Mouse (Mus musculus): ENCODE results near the gene Vmn1r199.
"Not testable (repeated sequence)": the region's sequence is repeated elsewhere in the genome, so short reads cannot be mapped to it uniquely, and the experiment has no call there.

Vmn1r199 gene

DNA sequence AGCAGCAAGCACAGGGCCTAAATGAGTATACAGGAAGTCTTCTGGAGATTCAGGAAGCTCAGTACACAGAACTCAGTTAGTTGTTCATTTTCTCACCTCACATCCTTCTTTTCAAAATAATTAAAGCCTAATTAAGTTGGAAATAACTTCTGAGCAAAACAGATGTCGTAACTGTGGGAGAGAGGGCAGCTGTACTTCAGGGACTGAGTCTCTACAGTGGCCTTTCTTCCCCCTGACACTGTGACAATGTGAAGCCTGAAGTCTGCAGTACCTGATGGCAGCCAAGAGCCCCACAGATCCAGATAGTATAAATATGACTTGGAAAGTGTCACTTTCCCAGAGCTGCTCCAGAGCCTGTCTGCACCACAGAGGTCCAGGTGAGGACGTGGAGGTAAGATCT lies at the start of gene Vmn1r199:
Vmn1r199 (plus strand) TSS at position 301 of the 400 bp plus-strand sequence.
- no peak for DNase-seq

DNA sequence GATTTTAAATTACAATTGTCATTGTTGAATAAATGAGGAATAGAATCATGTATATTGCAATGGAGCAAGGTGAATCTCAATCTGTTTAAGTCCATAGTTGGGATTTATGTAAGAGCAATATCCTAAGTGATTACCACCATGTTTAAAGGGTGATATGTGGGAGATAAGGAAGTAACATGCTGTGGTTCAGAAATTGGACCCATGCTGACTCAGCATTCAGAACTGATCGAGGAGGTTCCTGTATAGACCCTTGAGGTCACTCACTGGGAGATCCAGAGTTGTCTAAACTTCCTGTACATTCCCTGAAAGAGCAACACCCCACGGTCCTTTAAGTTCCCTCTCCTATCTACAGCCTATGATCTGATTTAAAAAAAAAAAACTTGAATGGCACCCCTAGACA lies 46.3 kb upstream of the Vmn1r199 start:
- DNase-seq = no peak

DNA sequence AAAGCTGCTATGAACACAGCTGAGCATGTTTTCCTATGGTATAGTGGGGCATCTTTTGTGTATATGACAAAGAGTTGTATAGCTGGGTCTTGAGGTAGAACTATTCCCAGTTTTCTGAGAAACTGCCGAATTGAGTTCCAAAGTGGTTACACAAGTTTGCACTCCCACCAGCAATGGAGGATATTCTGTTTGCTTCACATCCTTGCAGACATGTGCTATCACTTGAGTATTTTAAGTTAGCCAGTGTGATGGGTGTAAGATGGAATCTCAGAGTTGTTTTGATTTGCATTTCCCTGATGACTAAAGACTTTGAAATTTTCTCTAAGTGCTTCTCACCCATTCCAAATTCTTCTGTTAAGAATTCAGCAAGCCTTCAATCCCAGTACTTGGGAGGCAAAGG lies 44.1 kb upstream of the Vmn1r199 start:
- no peak for DNase-seq

DNA sequence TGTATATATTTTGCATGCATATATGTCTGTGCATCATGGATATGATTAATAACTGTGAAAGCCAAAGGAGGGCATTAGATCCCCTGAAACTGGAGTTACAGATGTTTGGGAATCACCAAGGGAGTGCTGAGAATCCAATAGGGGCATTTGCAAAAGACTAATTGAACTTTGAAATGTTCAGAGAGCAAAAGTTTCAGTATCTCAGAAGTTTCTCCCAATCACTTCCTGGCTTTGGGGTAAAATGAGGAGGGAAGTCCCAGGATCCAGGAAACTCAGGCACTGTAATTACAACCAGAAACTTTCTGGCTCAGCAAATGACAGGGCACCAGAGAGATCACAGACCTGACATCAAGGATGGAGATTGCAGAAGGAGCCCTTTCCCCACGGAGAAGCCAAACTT lies 29.6 kb upstream of the Vmn1r199 start, which contains the start of gene Vmn1r198:
Vmn1r198 (plus strand) TSS at position 301 of the 400 bp plus-strand sequence.
- DNase-seq = no peak

DNA sequence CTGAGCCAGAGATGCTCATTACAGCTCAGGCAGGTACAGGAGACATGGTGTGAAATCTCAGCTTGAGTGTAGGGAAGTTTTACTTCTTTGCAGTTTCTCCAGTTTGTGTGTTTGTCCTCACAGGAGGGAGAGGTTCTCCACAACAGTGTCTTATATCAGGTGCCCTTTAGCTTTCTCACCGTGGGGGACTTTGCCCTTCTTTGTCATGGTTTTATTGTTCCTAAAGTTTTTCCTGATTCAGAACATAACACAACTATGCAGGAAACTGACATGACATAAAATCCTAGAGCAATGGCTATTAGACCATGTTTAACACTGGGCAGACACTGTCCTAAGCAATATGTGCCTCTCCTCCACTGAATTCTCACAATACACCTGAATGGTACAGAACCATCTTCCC lies 28.8 kb upstream of the Vmn1r199 start:
- no peak for DNase-seq

DNA sequence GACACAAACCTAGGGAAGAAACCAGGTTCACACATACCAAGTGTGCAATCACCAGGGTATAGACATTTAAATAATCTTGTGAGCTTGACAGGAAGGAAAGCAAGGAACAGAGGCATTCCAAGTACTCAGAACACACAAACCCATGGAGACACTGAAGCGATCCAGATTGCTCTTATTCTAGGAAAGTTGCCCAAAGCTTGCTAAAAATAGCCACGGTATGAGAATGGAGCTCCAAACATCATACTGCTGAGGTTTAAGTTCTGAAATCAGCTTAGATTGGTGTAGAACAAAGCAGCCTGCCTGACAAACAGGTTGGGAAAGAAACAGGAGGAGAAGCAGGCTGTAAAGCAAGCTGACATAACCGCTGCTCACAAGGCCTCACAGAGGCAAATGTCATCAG lies 1.5 kb downstream of the Vmn1r199 start:
- not testable (repeated sequence) for DNase-seq

DNA sequence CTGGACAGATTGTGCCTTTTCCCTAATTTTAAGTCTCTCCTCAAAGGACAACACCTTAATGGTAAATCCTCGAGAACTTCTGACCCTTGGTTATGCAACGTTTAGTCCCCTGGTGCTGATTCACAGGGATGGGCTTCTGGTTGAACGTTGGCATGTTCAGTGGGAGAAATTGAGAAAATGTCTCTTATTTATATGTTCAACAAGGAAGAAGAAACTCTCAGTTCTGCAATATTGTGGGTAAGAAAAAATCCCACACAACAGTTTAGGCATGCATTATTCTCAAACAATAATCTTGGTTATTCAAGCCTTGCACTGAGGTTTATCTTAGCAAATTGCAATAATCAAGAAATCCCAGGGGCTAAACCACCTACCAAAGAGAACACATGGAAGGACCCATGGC lies 3.8 kb downstream of the Vmn1r199 start:
- no peak for DNase-seq

DNA sequence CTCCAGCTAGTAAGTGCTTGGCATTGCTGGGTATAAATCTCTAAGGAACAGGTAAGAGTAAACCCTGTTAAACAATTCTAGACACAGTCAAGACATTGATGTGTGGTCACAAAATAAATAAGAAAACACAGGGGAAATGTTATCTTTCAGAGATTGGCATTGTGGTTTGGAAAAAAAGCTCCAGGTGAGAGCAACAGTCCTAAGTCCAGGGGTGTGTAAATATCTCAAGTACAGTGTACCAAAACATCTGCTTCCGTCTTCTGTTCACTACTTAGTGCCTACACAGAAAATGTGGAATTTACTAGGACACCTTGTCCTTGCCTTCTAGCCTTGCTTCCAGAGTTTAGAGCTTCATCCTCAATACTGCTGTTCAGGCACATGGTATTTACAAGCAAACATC lies 7.4 kb downstream of the Vmn1r199 start:
- DNase-seq = no peak

DNA sequence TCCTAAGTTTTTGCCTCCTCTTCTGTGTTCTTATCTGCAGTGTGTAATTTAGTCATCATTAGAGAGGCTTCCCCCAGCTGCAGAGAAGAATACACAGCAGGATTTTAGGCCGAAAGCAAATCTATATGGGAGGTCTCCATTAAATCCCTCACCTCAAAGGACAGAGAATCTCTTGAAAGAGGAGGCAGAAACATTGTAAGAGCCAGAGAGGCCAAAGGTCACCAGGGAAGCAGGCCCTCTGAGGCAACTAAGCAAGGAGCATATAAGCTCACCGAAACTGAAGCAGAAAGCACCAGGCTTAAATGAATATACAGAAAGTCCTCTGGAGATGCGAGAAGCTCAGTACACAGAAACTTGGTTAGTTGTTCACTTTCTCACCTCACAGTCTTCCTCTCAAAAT lies 10.5 kb downstream of the Vmn1r199 start, which contains the start of gene Vmn1r200:
Vmn1r200 (plus strand) TSS at position 301 of the 400 bp plus-strand sequence.
- no peak for DNase-seq

DNA sequence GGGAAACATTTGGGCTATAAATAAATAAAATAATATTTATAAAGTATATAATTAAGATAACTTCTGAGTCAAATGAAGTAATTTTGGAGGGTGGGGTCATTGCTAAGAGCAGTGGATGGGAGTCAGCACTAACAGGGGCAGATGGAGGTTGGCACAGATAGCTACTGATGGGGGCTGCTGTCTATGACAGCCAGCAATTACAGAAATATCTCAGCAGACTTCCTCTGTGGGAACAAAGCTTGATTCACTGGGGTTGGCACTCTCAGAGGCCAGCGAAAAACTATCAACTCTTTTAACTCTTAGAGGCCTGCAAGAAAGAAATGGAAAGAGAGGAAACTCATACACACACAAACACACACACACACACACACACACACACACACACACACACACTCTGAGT lies 23.4 kb downstream of the Vmn1r199 start:
- no peak for DNase-seq
